Mouse (Mus musculus) forebrain, embryonic 11.5 days (tissue): ENCODE results near the gene Lin7a. TPM values are rescaled to one million over a fixed set of nuclear protein-coding genes. Genes with fewer than 3 reads are reported as not detected.

Experiments
- ATAC-seq: fragments of 200-750 bp; cut with Nextera tagmentation; replicated peaks from 2 replicates; pipeline ENCODE4 v1.8.0; 2017; ENCODE audit warnings: moderate TSS enrichment; ENCODE audit not compliant: low FRiP score
- DNase-seq: peaks from one replicate; pipeline ENCODE4 v3.0.0-alpha.2; 2017; ENCODE audit warnings: low spot score
- H3K27ac ChIP-seq: fragments of 300-500 bp; sonication (generic); 2 replicates; pipeline ENCODE4 v1.5.1; 2014; ENCODE audit warnings: low read depth, low read length
- H3K27me3 ChIP-seq: fragments of 300-500 bp; sonication (generic); 2 replicates; pipeline ENCODE4 v1.6.1; 2014; ENCODE audit warnings: mild to moderate bottlenecking, low read length, mixed read lengths; ENCODE audit not compliant: control insufficient read depth, insufficient read depth
- H3K36me3 ChIP-seq: fragments of 300-500 bp; sonication (generic); 2 replicates; pipeline ENCODE4 v1.6.1; 2014; ENCODE audit warnings: mild to moderate bottlenecking, low read length, moderate library complexity, mixed read lengths; ENCODE audit not compliant: control insufficient read depth, insufficient read depth
- H3K4me1 ChIP-seq: fragments of 300-500 bp; sonication (generic); replicated peaks from 2 replicates; pipeline ENCODE4 v1.6.1; 2014; ENCODE audit warnings: low read length, mixed read lengths; ENCODE audit not compliant: control insufficient read depth, insufficient read depth
- H3K4me2 ChIP-seq: fragments of 300-500 bp; sonication (generic); 2 replicates; pipeline ENCODE4 v1.6.1; 2014; ENCODE audit warnings: low read depth, mild to moderate bottlenecking, low read length, moderate library complexity, mixed read lengths; ENCODE audit not compliant: severe bottlenecking
- H3K4me3 ChIP-seq: fragments of 300-500 bp; sonication (generic); 2 replicates; pipeline ENCODE4 v1.5.1; 2014; ENCODE audit warnings: low read depth, low read length
- H3K9ac ChIP-seq: fragments of 300-500 bp; sonication (generic); 2 replicates; pipeline ENCODE4 v1.6.1; 2014; ENCODE audit warnings: low read length
- H3K9me3 ChIP-seq: fragments of 300-500 bp; sonication (generic); 2 replicates; pipeline ENCODE4 v1.6.1; 2016; ENCODE audit warnings: low read length, mixed read lengths; ENCODE audit not compliant: control insufficient read depth
- WGBS: fragments of 180-500 bp; shearing (Covaris S2); extraction: QIAGEN DNeasy Blood & Tissue Kit; methylation state at CpG from one replicate; pipeline ENCODE4 v1.1.7; 2014; 5-methylcytosine and 5-hydroxymethylcytosine counted together
- polyA plus RNA-seq: library from polyadenylated mRNA; unstranded; fragments of >200 nt; fragmentation: Nextera tagmentation; extraction: Ambion mirVana; gene quantifications from 2 replicates; pipeline ENCODE4 v1.2.1, GENCODE M21; 2014

Lin7a gene
- polyA plus RNA-seq, 1 experiment from 2014 or later, result 3.6 TPM

DNA sequence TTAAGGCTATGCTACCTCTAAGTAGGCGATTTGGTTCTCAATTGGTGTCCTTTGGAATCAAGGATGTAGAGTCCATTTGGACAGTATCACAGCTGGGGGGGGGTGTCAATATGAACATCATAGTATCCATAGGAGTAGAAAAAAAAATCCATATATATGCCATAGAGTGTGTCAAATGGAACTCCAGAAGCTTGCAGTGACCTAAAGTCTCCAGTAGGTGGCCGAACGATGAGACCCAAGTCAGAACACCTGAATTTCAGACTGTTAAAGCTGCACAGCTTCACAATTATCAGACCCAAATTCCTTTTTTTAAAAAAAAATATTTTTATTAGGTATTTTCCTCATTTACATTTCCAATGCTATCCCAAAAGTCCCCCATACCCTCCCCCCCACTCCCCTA lies 3.3 kb downstream of the Lin7a start:
- no peaks in the 10 kb centered on the region for H3K36me3 ChIP-seq
- H3K4me3 ChIP-seq, result no peak overlapping the region
- no peak overlapping the region for H3K4me2 ChIP-seq
- no peak for ATAC-seq
- no peaks in the 10 kb centered on the region for H3K4me1 ChIP-seq
- H3K9me3 ChIP-seq, result no peaks in the 10 kb centered on the region
- H3K27ac ChIP-seq, result no peak overlapping the region
- peaks cover 13% of the 10 kb centered on the region for H3K27me3 ChIP-seq
- no peak for DNase-seq
- 52% methylated on average over 3 of the region's 3 CpGs for WGBS
- no peak overlapping the region for H3K9ac ChIP-seq

DNA sequence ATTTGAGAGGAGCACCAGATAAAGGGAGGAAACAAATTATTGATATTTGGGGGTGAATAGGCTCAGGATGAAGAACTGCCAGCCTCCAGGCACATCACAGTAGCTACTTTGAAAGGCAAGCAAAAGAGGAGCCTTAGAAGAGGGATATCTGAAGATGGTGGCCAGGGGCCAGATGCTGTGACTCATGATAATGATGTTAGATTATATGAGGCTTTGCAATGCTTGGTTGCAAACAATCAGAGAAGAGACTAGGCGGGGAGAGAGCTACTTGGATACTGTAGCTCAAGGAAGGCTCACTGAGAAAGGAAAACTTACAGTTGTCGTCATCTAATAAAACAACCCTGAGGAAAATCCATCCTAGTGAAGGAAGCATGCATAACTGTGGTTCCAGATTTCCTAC lies 5.2 kb downstream of the Lin7a start:
- H3K4me2 ChIP-seq, result no peak overlapping the region
- H3K4me1 ChIP-seq, result no peaks in the 10 kb centered on the region
- H3K9ac ChIP-seq, result no peak overlapping the region
- 97% methylated on average over 2 of the region's 2 CpGs for WGBS
- peaks cover 5% of the 10 kb centered on the region; the same call in 1 of the 2 replicates for H3K27me3 ChIP-seq
- no peaks in the 10 kb centered on the region for H3K36me3 ChIP-seq
- no peak overlapping the region for H3K4me3 ChIP-seq
- no peaks in the 10 kb centered on the region for H3K9me3 ChIP-seq
- no peak for ATAC-seq
- DNase-seq, result no peak
- H3K27ac ChIP-seq, result no peak overlapping the region

DNA sequence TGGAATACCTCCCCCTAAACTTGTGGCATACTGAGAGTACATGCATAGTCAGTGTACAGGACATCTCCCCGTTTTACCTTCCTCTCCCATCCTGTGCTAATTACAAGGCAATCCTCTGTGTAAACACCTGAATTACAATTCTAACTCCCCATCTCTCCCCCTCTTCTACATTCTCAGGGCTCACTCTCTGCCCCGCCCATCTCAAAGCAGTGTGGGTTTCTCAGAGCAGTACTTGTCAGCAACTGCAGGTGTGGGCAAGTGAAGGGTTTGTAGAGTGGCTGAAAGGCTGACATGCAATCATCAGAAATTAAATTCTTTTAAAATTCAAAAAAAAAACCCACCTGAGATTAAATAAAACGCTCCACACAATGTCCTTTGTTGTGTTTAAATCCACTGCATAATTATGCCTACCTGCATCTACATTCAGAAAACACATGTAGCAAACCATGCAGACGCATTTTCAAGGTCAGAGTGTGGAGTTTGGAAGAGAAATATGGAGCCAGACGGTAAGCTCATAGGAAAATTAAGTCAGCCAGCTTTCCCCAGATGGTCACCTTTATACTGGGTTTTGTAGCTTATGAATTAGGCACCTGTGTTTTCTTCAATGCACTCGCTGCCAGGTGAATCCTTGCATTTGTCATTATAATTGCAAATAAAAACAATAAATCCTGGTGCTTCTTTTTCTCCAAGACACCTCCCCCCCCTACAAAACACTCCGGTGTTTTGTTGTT lies 22.6 kb downstream of the Lin7a start:
- Histone ChIP-seq H3K27ac (no peak overlapping the region), H3K4me2 (no peak overlapping the region), H3K27me3 (no peaks in the 10 kb centered on the region), H3K9ac (no peak overlapping the region), H3K4me3 (no peak overlapping the region), H3K4me1 (no peaks in the 10 kb centered on the region), H3K36me3 (no peaks in the 10 kb centered on the region), H3K9me3 (no peaks in the 10 kb centered on the region)
- WGBS, result 72% methylated on average over 7 of the region's 7 CpGs
- no peak for ATAC-seq
- no peak for DNase-seq

DNA sequence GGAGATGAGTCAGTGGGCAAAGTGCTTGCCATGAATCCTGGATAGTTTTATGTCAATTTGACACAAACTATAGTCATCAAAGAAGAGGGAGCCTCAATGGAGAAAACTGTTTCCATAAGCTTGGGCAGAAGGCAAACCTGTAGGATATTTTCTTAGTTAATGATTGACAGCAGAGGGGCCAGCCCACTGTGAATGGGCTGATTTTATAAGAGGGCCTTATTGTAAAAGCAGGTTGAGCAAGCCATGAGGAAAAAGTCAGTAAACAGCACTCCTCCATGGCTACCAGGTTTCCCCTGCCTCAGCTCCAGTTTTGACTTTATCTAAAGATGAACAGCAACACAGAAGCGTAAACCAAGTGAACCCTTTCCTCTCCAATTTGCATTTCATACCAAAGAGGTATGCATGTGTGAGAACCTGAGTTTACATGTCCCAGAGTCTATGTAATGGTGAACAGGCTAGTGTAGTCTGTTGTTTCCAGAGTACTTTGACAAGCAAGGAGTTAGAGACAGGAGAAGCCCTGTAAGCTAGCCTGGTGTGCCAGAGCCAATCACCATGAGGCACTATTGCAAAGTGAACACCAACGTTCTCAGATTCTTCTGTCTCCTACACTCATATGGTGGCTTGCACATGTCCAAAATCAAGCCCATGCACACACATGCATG lies 29.2 kb downstream of the Lin7a start:
- Histone ChIP-seq H3K27ac (no peak overlapping the region), H3K4me1 (no peaks in the 10 kb centered on the region), H3K27me3 (no peaks in the 10 kb centered on the region), H3K4me3 (no peak overlapping the region), H3K9me3 (no peaks in the 10 kb centered on the region), H3K9ac (no peak overlapping the region), H3K4me2 (no peak overlapping the region), H3K36me3 (no peaks in the 10 kb centered on the region)
- WGBS, result 80% methylated on average over 2 of the region's 2 CpGs
- no peak for DNase-seq
- no peak for ATAC-seq

DNA sequence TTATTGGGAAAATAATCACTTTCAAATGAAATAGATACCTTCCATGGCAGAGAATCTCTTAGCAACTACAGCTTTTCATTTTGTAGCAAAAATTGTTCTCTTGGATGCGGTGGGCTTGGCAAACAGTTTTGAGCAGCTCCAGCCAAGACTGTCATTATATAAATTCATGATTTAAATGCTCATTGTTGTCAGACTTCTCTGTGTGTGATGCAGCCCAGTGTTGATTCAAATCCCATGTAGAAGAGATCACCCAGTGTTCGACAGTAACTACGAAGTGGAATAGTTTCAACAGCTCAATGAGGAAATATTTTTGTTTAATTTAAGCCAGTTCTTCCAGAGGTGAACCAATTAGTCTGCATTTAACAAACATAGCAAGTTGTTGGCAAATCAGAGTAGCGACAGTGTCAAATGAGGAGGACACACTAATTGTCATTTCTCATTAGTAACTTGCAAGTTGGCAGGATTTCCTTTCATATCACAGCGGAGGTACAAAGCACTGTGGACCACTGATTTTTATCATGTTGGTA lies 39.5 kb downstream of the Lin7a start:
- Histone ChIP-seq H3K4me3 (no peak overlapping the region), H3K27me3 (no peaks in the 10 kb centered on the region), H3K4me1 (no peaks in the 10 kb centered on the region), H3K9ac (no peak overlapping the region), H3K4me2 (no peak overlapping the region), H3K27ac (no peak overlapping the region), H3K9me3 (no peaks in the 10 kb centered on the region), H3K36me3 (no peaks in the 10 kb centered on the region)
- 85% methylated on average over 5 of the region's 5 CpGs for WGBS
- DNase-seq (no peak), ATAC-seq (no peak)

DNA sequence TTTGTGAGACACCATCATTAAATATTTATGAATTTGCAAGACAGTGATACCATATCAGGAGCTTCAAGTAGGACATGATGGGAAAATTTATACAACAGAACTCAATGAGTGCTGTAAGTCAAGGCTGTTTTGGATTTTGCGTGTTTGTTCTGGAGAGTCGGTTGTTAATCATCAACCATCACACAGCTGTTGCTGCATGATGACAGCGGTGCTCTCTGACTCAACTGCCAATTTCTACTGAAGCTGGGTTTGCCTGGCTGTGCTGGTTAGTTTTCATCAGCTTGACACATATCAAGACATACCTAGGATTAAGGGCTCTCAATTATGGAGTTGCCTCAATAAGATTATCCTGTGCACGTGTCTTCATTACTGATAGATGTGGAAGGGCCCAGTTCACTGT lies 41.1 kb downstream of the Lin7a start:
- Histone ChIP-seq H3K27ac (no peak overlapping the region), H3K9me3 (no peaks in the 10 kb centered on the region), H3K36me3 (no peaks in the 10 kb centered on the region), H3K9ac (no peak overlapping the region), H3K4me3 (no peak overlapping the region), H3K4me2 (no peak overlapping the region), H3K27me3 (no peaks in the 10 kb centered on the region), H3K4me1 (no peaks in the 10 kb centered on the region)
- ATAC-seq (no peak), DNase-seq (no peak)
- WGBS, result 89% methylated on average over 4 of the region's 4 CpGs

DNA sequence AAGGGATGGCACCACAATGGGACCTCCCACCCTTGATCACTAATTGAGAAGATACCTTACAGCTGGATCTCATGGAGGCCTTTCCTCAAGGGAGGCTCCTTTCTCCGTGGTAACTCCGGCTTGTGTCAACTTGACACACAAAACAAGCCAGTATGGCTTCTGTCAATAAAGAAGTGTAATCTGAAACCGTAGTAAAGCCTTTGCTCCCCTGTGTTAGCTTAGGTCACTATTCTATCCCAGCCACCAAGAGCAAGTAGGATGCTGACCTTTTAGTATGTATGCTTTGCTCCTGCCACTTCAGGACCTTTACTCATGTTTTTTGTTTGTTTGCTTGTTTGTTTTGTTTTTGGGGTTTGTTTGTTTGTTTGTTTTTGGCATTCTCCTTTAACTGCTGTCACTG lies 41.9 kb downstream of the Lin7a start:
- Histone ChIP-seq H3K4me1 (no peaks in the 10 kb centered on the region), H3K27ac (no peak overlapping the region), H3K27me3 (no peaks in the 10 kb centered on the region), H3K36me3 (no peaks in the 10 kb centered on the region), H3K9ac (no peak overlapping the region), H3K4me2 (no peak overlapping the region), H3K9me3 (no peaks in the 10 kb centered on the region), H3K4me3 (no peak overlapping the region)
- 42% methylated on average over 3 of the region's 3 CpGs for WGBS
- DNase-seq (no peak), ATAC-seq (no peak)

DNA sequence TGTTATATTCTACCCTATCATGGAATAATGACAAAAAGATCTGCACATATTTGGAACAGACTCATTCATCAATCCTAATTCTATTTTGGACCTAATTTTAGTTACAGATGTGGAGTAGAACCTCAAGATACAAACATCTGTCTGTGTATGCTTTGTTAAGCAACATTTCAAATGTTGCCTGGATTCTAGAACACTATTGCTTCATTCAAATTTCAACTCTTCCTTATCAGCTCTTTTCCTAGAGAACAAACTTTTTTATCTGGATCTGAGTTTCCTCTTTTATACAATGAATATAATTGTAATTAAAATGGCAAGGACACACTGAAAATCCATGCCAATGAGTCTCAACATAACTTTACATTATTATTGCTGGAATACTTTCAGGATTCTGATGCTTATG lies 43.8 kb downstream of the Lin7a start:
- H3K36me3 ChIP-seq, result no peaks in the 10 kb centered on the region
- ATAC-seq (no peak), DNase-seq (no peak)
- no peak overlapping the region for H3K4me3 ChIP-seq
- H3K27ac ChIP-seq, result no peak overlapping the region
- no peaks in the 10 kb centered on the region for H3K27me3 ChIP-seq
- no peak overlapping the region for H3K9ac ChIP-seq
- no peaks in the 10 kb centered on the region for H3K4me1 ChIP-seq
- no peak overlapping the region for H3K4me2 ChIP-seq
- H3K9me3 ChIP-seq, result no peaks in the 10 kb centered on the region

DNA sequence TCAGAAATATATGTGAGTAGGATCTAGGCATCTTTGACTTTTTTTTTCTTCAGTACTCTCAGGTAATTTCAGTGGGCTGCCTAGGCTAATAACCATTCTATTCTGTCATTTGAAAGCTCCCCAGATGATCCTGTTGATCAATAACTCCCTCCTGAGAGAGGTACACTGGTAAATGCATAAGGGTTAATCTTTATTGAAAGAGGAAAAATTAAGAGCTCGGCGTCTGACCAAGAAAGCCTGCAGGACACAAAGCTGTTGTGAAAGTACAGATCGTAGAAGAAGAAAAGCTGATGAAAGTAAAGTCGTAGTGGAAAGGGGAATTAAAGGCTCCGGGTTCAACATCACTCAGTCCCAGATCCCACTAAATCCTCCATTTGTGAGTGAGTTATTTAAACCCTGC lies 44.2 kb downstream of the Lin7a start:
- ATAC-seq, result no peak
- no peak overlapping the region for H3K27ac ChIP-seq
- WGBS, result 46% methylated on average over 5 of the region's 5 CpGs

More for the DNA sequence above, 44.2 kb downstream of the Lin7a start:
- Histone ChIP-seq H3K9me3 (no peaks in the 10 kb centered on the region), H3K36me3 (no peaks in the 10 kb centered on the region), H3K4me3 (no peak overlapping the region), H3K9ac (no peak overlapping the region), H3K4me1 (no peaks in the 10 kb centered on the region), H3K4me2 (no peak overlapping the region), H3K27me3 (no peaks in the 10 kb centered on the region)
- no peak for DNase-seq
